Mouse (Mus musculus) CH12.LX (cell line): ENCODE measurements at regions not wholly inside any gene's neighbourhood (a gene's known extent, or its start where the extent isn't known, plus 50 kb on each side); places are given as distances from the start of the nearest gene placed in this dataset.

Source experiments
- CHD1 ChIP-seq: IDR thresholded peaks from 2 replicates; pipeline ENCODE4 v1.6.1; 2012; ENCODE audit warnings: low read depth, low read length, improper control_type of control experiment, inconsistent platforms
- CHD2 ChIP-seq: IDR thresholded peaks from 2 replicates; pipeline ENCODE4 v1.6.1; 2011; ENCODE audit warnings: low read length, improper control_type of control experiment
- CTCF ChIP-seq, 2 experiments: IDR thresholded peaks in 1 of 2; conservative IDR thresholded peaks in 1 of 2; 2 replicates each; pipeline ENCODE4 v1.5.1; 2011 to 2012; ENCODE audit warnings: low read depth in 2 of 2, low read length in 2 of 2, improper control_type of control experiment in 1 of 2, inconsistent platforms in 1 of 2, mild to moderate bottlenecking in 1 of 2, moderate library complexity in 1 of 2
- E2F4 ChIP-seq: IDR thresholded peaks from 2 replicates; pipeline ENCODE4 v1.6.1; 2011; ENCODE audit warnings: low read depth, low read length, improper control_type of control experiment; ENCODE audit not compliant: insufficient replicate concordance
- EP300 ChIP-seq: IDR thresholded peaks from 2 replicates; pipeline ENCODE4 v1.6.1; 2011; ENCODE audit warnings: low read length, improper control_type of control experiment
- JUND ChIP-seq: conservative IDR thresholded peaks from 2 replicates; pipeline ENCODE4 v1.6.1; 2011; ENCODE audit warnings: low read depth, low read length, improper control_type of control experiment
- KAT2A ChIP-seq: IDR thresholded peaks from 2 replicates; pipeline ENCODE4 v1.6.1; 2012; ENCODE audit warnings: low read length, improper control_type of control experiment, inconsistent platforms; ENCODE audit not compliant: insufficient replicate concordance
- NRF1 ChIP-seq: IDR thresholded peaks from 2 replicates; pipeline ENCODE4 v1.6.1; 2014; ENCODE audit warnings: low read depth, mild to moderate bottlenecking, inconsistent platforms, low read length, improper control_type of control experiment, moderate library complexity
- POLR2A ChIP-seq: IDR thresholded peaks from 2 replicates; pipeline ENCODE4 v1.6.1; 2011; ENCODE audit warnings: low read depth, mild to moderate bottlenecking, improper control_type of control experiment, low read length
- TCF12 ChIP-seq: IDR thresholded peaks from 2 replicates; pipeline ENCODE4 v1.6.1; 2014; ENCODE audit warnings: low read depth, mild to moderate bottlenecking, inconsistent platforms, low read length, improper control_type of control experiment
- UBTF ChIP-seq: IDR thresholded peaks from 2 replicates; pipeline ENCODE4 v1.6.1; 2012; ENCODE audit warnings: low read depth, mild to moderate bottlenecking, inconsistent platforms, low read length, improper control_type of control experiment, moderate library complexity

DNA sequence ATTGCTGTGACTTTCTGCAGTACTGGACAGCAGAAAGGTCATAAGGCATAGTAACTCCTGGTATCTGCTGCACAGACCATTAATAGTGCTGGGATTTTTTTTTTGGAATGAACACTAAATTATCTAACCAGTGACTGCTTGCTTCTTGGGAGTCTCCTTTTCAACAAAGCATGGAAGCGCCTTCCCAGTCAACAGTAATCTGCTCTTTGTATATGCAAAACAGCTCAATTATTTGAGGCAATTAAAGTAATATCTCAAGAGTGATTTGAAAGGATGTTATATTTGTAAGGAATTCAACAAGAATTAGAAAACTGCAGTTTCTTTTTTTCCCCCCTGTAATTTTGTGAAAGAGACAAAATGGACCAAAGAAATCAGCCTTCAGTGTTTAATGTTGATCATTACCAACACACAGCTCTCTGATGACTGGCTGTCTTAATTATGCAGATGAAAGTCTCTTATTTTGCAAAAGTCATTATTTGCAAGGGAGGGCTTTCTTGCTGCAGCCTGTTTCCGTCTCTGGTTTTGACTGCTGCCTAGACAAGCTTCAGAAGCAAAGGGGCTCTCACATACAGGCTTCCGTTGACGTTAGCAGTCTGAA is 260.3 kb upstream of the Arpp21 start:
- no peak for TF ChIP-seq JUND
- TF ChIP-seq EP300: no peak
- TF ChIP-seq KAT2A: no peak
- no peak for TF ChIP-seq CTCF (conservative IDR thresholded peaks at IDR 0.05 in 1 of 2, IDR thresholded peaks at IDR 0.05 in 1 of 2; ENCODE audit: low read depth in 2 of 2, low read length in 2 of 2)
- TF ChIP-seq POLR2A: no peak
- no peak for TF ChIP-seq TCF12
- no peak for TF ChIP-seq CHD1
- no peak for TF ChIP-seq UBTF
- TF ChIP-seq CHD2: no peak
- no peak for TF ChIP-seq NRF1
- no peak for TF ChIP-seq E2F4
